Mouse (Mus musculus) heart, embryonic 15.5 days (tissue): ENCODE measurements around the gene Plcxd1. TPM values are rescaled to one million over a fixed set of nuclear protein-coding genes. Genes with fewer than 3 reads are reported as not detected.
A peak's percentile ranks its signal among the peaks of the same experiment; 100 is the strongest.
"Not testable (repeated sequence)": the region's sequence is repeated elsewhere in the genome, so short reads cannot be mapped to it uniquely, and the experiment has no call there.

Source experiments
- ATAC-seq: fragments of 200-750 bp; cut with Nextera tagmentation; replicated peaks from 2 replicates; pipeline ENCODE4 v1.8.0; 2017; ENCODE audit warnings: low read depth, moderate TSS enrichment; ENCODE audit not compliant: insufficient number of reproducible peaks, insufficient read depth, low FRiP score
- H3K27ac ChIP-seq: fragments of 300-500 bp; sonication (generic); 2 replicates; pipeline ENCODE4 v1.5.1; 2015; ENCODE audit warnings: mild to moderate bottlenecking, inconsistent platforms
- H3K27me3 ChIP-seq: fragments of 300-500 bp; sonication (generic); 2 replicates; pipeline ENCODE4 v1.6.1; 2015; ENCODE audit warnings: inconsistent platforms
- H3K36me3 ChIP-seq: fragments of 300-500 bp; sonication (generic); 2 replicates; pipeline ENCODE4 v1.6.1; 2015; ENCODE audit warnings: mild to moderate bottlenecking, inconsistent platforms
- H3K4me1 ChIP-seq: fragments of 300-500 bp; sonication (generic); replicated peaks from 2 replicates; pipeline ENCODE4 v1.6.1; 2015; ENCODE audit warnings: inconsistent platforms
- H3K4me2 ChIP-seq: fragments of 300-500 bp; sonication (generic); 2 replicates; pipeline ENCODE4 v1.6.1; 2015; ENCODE audit warnings: inconsistent platforms, mild to moderate bottlenecking, moderate library complexity
- H3K4me3 ChIP-seq: fragments of 300-500 bp; sonication (generic); 2 replicates; pipeline ENCODE4 v1.5.1; 2015; ENCODE audit warnings: mild to moderate bottlenecking, inconsistent platforms
- H3K9ac ChIP-seq: fragments of 300-500 bp; sonication (generic); 2 replicates; pipeline ENCODE4 v1.6.1; 2015; ENCODE audit warnings: mild to moderate bottlenecking, inconsistent platforms
- H3K9me3 ChIP-seq: fragments of 300-500 bp; sonication (generic); replicated peaks from 2 replicates; pipeline ENCODE4 v1.6.1; 2016; ENCODE audit warnings: inconsistent platforms
- WGBS: fragments of 180-500 bp; shearing (Covaris S2); methylation state at CpG from one replicate; pipeline ENCODE4 v1.1.7; 2015; ENCODE audit warnings: mixed read lengths; 5-methylcytosine and 5-hydroxymethylcytosine counted together
- polyA plus RNA-seq: library from polyadenylated mRNA; unstranded; fragments of >200 nt; fragmentation: Nextera tagmentation; extraction: Ambion mirVana; gene quantifications from 2 replicates; pipeline ENCODE4 v1.2.1, GENCODE M21; 2015

Plcxd1 gene
- 0.55 and 1.1 TPM in 2 replicates for polyA plus RNA-seq

- Histone ChIP-seq H3K9ac (peak within 1 kb of the TSS; percentile 6; the same call in 1 of the 2 replicates), H3K27ac (peak within 1 kb of the TSS; percentile 20; the same call in 1 of the 2 replicates), H3K4me1 (peaks cover 24% of the 10 kb centered on the region), H3K9me3 (no peaks in the 10 kb centered on the region), H3K4me3 (peak within 1 kb of the TSS; percentile 42), H3K27me3 (peaks cover 6% of the 10 kb centered on the region; the same call in 1 of the 2 replicates), H3K4me2 (peak within 1 kb of the TSS; percentile 79), H3K36me3 (peaks cover 26% of the 10 kb centered on the region)
- ATAC-seq, result no peak
- WGBS, result 7% methylated on average over 25 of the region's 25 CpGs
These were observed at the start of gene Plcxd1 for GRCm38 (mm10) chr5:110099656-110100580. Gene Plcxd1, plus strand, starts transcription at chr5:110099969.

- 2% methylated on average over 19 of the region's 19 CpGs for WGBS
- Histone ChIP-seq H3K4me1 (no peaks in the 10 kb centered on the region), H3K9me3 (no peaks in the 10 kb centered on the region), H3K4me2 (peak overlapping the region; percentile 69), H3K27ac (peak overlapping the region; percentile 60), H3K9ac (peak overlapping the region; percentile 71), H3K27me3 (no peaks in the 10 kb centered on the region), H3K4me3 (peak overlapping the region; percentile 74), H3K36me3 (no peaks in the 10 kb centered on the region)
- peak; percentile 94 for ATAC-seq
These were observed 41.9 kb upstream of the Plcxd1 start for GRCm38 (mm10) chr5:110057637-110058408.

GRCm38 (mm10) chr5:110072413-110072812 is 27.4 kb upstream of the Plcxd1 start, which contains the start of gene Gm17655:
Gene Gm17655, minus strand, starts transcription at chr5:110072513.
- H3K4me2 ChIP-seq, H3K9ac ChIP-seq, ATAC-seq, H3K36me3 ChIP-seq, H3K4me1 ChIP-seq, H3K4me3 ChIP-seq, H3K27me3 ChIP-seq, H3K27ac ChIP-seq: not testable (repeated sequence)
- 88% methylated on average over 2 of the region's 2 CpGs for WGBS
- peaks cover 22% of the 10 kb centered on the region for H3K9me3 ChIP-seq

- H3K4me2 ChIP-seq, result no peak overlapping the region
- WGBS, result 74% methylated on average over 4 of the region's 4 CpGs
- peaks cover 19% of the 10 kb centered on the region for H3K9me3 ChIP-seq
- no peak for ATAC-seq
- H3K9ac ChIP-seq, result no peak overlapping the region
- no peaks in the 10 kb centered on the region for H3K27me3 ChIP-seq
- H3K27ac ChIP-seq, result no peak overlapping the region
- no peaks in the 10 kb centered on the region for H3K36me3 ChIP-seq
- no peak overlapping the region for H3K4me3 ChIP-seq
- no peaks in the 10 kb centered on the region for H3K4me1 ChIP-seq
These were observed 16.8 kb upstream of the Plcxd1 start for GRCm38 (mm10) chr5:110082961-110083360.

GRCm38 (mm10) chr5:110086161-110086866 is 13.5 kb upstream of the Plcxd1 start:
- H3K27me3 ChIP-seq, result no peaks in the 10 kb centered on the region
- no peak for ATAC-seq
- H3K9me3 ChIP-seq, result no peaks in the 10 kb centered on the region
- H3K9ac ChIP-seq, result no peak overlapping the region
- H3K4me3 ChIP-seq, result no peak overlapping the region
- no peak overlapping the region for H3K27ac ChIP-seq
- no peak overlapping the region for H3K4me2 ChIP-seq
- 32% methylated on average over 14 of the region's 14 CpGs for WGBS
- H3K4me1 ChIP-seq, result no peaks in the 10 kb centered on the region
- H3K36me3 ChIP-seq, result no peaks in the 10 kb centered on the region

GRCm38 (mm10) chr5:110091546-110091945 is 8.2 kb upstream of the Plcxd1 start:
- Histone ChIP-seq H3K4me2 (no peak overlapping the region), H3K27ac (no peak overlapping the region), H3K9me3 (no peaks in the 10 kb centered on the region), H3K27me3 (no peaks in the 10 kb centered on the region), H3K9ac (no peak overlapping the region), H3K36me3 (no peaks in the 10 kb centered on the region), H3K4me3 (no peak overlapping the region), H3K4me1 (peaks cover 9% of the 10 kb centered on the region; the same call in 1 of the 2 replicates)
- WGBS, result 55% methylated on average over 2 of the region's 2 CpGs
- ATAC-seq, result no peak

GRCm38 (mm10) chr5:110094030-110094846 is 5.5 kb upstream of the Plcxd1 start, which contains the start of gene Gm35315:
Gene Gm35315, minus strand, starts transcription at chr5:110094420.
- H3K36me3 ChIP-seq, result no peaks in the 10 kb centered on the region
- H3K27ac ChIP-seq, result peak within 1 kb of the TSS; percentile 13; the same call in 1 of the 2 replicates
- H3K4me1 ChIP-seq, result peaks cover 9% of the 10 kb centered on the region; the same call in 1 of the 2 replicates
- ATAC-seq, result peak; percentile 88
- H3K9ac ChIP-seq, result peak within 1 kb of the TSS; percentile 50
- peak within 1 kb of the TSS; percentile 88 for H3K4me2 ChIP-seq
- no peaks in the 10 kb centered on the region for H3K27me3 ChIP-seq
- H3K9me3 ChIP-seq, result no peaks in the 10 kb centered on the region
- WGBS, result 1% methylated on average over 25 of the region's 25 CpGs
- peak within 1 kb of the TSS; percentile 56 for H3K4me3 ChIP-seq

GRCm38 (mm10) chr5:110094847-110095213 is 4.9 kb upstream of the Plcxd1 start:
- Histone ChIP-seq H3K9me3 (no peaks in the 10 kb centered on the region), H3K4me1 (peaks cover 9% of the 10 kb centered on the region; the same call in 1 of the 2 replicates), H3K4me3 (peak overlapping the region; percentile 56), H3K9ac (peak overlapping the region; percentile 50), H3K4me2 (peak overlapping the region; percentile 88), H3K27me3 (no peaks in the 10 kb centered on the region), H3K27ac (peak overlapping the region; percentile 13; the same call in 1 of the 2 replicates), H3K36me3 (no peaks in the 10 kb centered on the region)
- WGBS, result 5% methylated on average over 4 of the region's 4 CpGs
- ATAC-seq, result no peak

GRCm38 (mm10) chr5:110098991-110099477 is 735 bp upstream of the Plcxd1 start:
- Histone ChIP-seq H3K36me3 (peaks cover 17% of the 10 kb centered on the region), H3K27ac (no peak overlapping the region), H3K4me3 (no peak overlapping the region), H3K4me2 (no peak overlapping the region), H3K27me3 (peaks cover 6% of the 10 kb centered on the region; the same call in 1 of the 2 replicates), H3K9ac (no peak overlapping the region), H3K4me1 (peaks cover 30% of the 10 kb centered on the region), H3K9me3 (no peaks in the 10 kb centered on the region)
- ATAC-seq, result no peak
- 33% methylated on average over 1 of the region's 1 CpGs for WGBS
